Mouse (Mus musculus) thymus, adult 18-20 months (tissue): ENCODE results near the gene Slc6a17.

Source experiments
- DNase-seq, 2 experiments: peaks; one replicate each; pipeline ENCODE4 v3.0.0; 2022; ENCODE audit warnings: mixed read lengths in 2 of 2

Slc6a17 gene

GRCm38 (mm10) chr3:107517631-107518108 lies at the start of gene Slc6a17:
Slc6a17 (minus strand) TSS chr3:107518018.
- no peak for DNase-seq

GRCm38 (mm10) chr3:107565331-107565730 lies 47.5 kb upstream of the Slc6a17 start:
- DNase-seq: no peak

- DNase-seq: no peak
Observed at GRCm38 (mm10) chr3:107563880-107564279, 46.1 kb upstream of the Slc6a17 start.

GRCm38 (mm10) chr3:107562591-107562990 lies 44.8 kb upstream of the Slc6a17 start:
- no peak for DNase-seq

- DNase-seq: no peak
Observed at GRCm38 (mm10) chr3:107562104-107562503, 44.3 kb upstream of the Slc6a17 start.

- DNase-seq: no peak
Observed at GRCm38 (mm10) chr3:107559183-107559582, 41.4 kb upstream of the Slc6a17 start.

- DNase-seq: no peak
Observed at GRCm38 (mm10) chr3:107558740-107559139, 40.9 kb upstream of the Slc6a17 start.

- DNase-seq: no peak
Observed at GRCm38 (mm10) chr3:107554842-107555241, 37.0 kb upstream of the Slc6a17 start, which contains the start of gene Ubl4b. Ubl4b (minus strand) TSS chr3:107555073.

- no peak for DNase-seq
Observed at GRCm38 (mm10) chr3:107550409-107551049, 32.7 kb upstream of the Slc6a17 start.

GRCm38 (mm10) chr3:107546956-107547355 lies 29.1 kb upstream of the Slc6a17 start:
- no peak for DNase-seq

GRCm38 (mm10) chr3:107545716-107546412 lies 28.0 kb upstream of the Slc6a17 start:
- no peak for DNase-seq

GRCm38 (mm10) chr3:107545278-107545677 lies 27.5 kb upstream of the Slc6a17 start:
- DNase-seq: no peak

GRCm38 (mm10) chr3:107543158-107544080 lies 25.6 kb upstream of the Slc6a17 start:
- no peak for DNase-seq

- DNase-seq: no peak
Observed at GRCm38 (mm10) chr3:107542584-107542983, 24.8 kb upstream of the Slc6a17 start.

- no peak for DNase-seq
Observed at GRCm38 (mm10) chr3:107537504-107537889, 19.7 kb upstream of the Slc6a17 start.

GRCm38 (mm10) chr3:107536810-107537503 lies 19.1 kb upstream of the Slc6a17 start:
- no peak for DNase-seq

- DNase-seq: no peak
Observed at GRCm38 (mm10) chr3:107534951-107535350, 17.1 kb upstream of the Slc6a17 start.

GRCm38 (mm10) chr3:107533532-107533931 lies 15.7 kb upstream of the Slc6a17 start:
- no peak for DNase-seq

- no peak for DNase-seq
Observed at GRCm38 (mm10) chr3:107530581-107530980, 12.8 kb upstream of the Slc6a17 start.

GRCm38 (mm10) chr3:107529182-107529581 lies 11.4 kb upstream of the Slc6a17 start:
- no peak for DNase-seq

- no peak for DNase-seq
Observed at GRCm38 (mm10) chr3:107528401-107529118, 10.7 kb upstream of the Slc6a17 start.

GRCm38 (mm10) chr3:107524547-107524946 lies 6.7 kb upstream of the Slc6a17 start:
- DNase-seq: no peak
